Mouse (Mus musculus) c-Kit-negative CD71-positive TER-119-positive erythroid progenitor cells, embryonic 14.5 days (primary cell): ENCODE data around the gene Laptm5.

ENCODE experiments used
- DNase-seq: peaks from one replicate; pipeline ENCODE4 v3.0.0-alpha.2; 2013; ENCODE audit warnings: low read depth, low spot score

Gene Laptm5

DNA sequence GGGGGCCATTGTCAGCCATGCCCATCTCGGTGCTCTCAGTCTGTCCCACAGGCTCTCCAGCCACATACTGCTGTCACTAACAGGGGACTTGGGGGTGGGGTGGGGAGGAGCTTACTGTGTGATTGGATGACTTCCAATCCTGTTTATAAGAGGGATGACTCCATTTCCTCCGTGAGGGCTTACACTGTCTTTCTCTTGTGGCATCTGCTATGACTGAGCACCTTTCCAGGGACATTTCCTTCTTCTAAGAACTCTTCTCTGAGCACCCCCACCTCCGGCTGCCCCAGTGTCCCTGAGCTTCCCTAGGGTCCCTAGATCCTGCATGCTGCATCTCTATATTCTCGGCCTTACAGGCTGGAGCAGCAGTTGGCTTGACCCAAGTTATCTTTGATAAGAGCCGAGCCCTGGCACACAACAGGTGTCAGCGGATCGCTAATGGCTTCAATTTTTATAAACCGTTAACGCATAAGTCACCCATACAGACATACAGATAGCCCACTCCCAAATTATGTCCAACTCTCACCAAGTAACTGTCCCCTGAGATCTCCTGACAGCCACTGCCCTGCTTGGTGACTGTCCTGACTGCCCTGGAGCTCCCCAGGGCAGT, 6.9 kb downstream of the Laptm5 start:
- no peak for DNase-seq

GRCm38 (mm10) chr4:130920951-130921693, 8.2 kb downstream of the Laptm5 start:
- no peak for DNase-seq

DNA sequence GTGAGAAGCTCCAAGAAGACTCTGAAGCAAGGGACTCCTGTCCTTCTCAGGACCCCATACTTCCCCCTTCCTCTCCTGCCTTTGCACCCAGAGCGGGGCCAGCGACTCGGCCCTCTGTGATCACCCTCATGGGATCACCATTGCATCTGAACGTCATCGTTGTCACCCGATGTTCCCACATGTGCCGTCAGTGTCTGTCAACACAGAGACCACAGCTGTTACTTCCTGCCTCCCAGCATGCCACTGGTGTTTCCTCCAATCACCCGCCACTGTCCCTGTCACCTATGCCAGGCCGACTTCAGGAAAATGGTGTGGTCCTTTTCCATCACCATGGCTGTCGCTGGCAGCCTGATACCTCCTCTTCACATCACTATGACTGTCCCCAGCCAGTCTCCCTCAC, 9.1 kb downstream of the Laptm5 start:
- DNase-seq = no peak

- no peak for DNase-seq
These were observed 13.3 kb downstream of the Laptm5 start for GRCm38 (mm10) chr4:130926274-130926673.

GRCm38 (mm10) chr4:130927821-130928220, 14.9 kb downstream of the Laptm5 start:
- DNase-seq = no peak

DNA sequence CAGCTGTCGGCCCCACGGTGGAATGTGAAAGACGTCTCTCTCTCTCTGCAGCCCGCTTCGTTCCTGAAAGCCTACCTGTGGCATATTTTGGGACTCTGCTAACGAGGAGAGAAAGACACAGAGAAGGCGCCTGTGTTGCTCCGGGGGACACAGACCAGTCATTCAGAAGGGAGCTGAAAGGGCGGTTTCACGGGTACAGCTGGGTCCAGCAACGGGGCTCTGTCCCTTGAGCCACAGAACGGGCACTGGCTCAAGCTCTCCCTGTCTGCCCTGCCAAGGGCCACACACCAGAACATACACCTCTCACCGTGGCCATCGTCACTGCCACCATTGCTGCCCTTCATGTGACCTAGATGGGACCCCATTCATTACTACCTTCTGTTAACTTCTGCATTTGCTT, 29.7 kb downstream of the Laptm5 start:
- no peak for DNase-seq

DNA sequence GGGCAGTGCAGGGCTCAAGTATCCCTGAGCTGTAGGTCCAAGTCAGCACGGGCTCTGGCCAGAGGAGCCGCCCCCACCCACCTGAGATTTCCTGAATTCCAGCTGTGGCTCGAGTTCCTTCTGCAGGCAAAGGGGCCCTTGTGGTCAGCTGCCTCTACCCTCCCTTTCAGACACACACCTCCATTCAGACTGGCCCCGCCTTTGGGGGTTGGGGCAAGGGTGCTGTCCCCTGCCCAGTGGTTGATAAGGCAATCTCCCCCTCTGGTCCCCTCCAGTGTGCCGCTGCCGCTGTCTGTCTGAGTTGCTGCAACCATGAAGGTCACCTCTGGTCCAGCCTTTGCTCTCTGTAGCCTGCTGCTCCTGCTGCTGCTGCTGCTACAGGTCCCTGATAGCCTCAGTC, 31.2 kb downstream of the Laptm5 start, which contains the start of gene Matn1:
TSS of gene Matn1 (plus strand) at position 274 of the 400 bp plus-strand sequence.
- no peak for DNase-seq

GRCm38 (mm10) chr4:130944779-130945178, 31.9 kb downstream of the Laptm5 start:
- no peak for DNase-seq

DNA sequence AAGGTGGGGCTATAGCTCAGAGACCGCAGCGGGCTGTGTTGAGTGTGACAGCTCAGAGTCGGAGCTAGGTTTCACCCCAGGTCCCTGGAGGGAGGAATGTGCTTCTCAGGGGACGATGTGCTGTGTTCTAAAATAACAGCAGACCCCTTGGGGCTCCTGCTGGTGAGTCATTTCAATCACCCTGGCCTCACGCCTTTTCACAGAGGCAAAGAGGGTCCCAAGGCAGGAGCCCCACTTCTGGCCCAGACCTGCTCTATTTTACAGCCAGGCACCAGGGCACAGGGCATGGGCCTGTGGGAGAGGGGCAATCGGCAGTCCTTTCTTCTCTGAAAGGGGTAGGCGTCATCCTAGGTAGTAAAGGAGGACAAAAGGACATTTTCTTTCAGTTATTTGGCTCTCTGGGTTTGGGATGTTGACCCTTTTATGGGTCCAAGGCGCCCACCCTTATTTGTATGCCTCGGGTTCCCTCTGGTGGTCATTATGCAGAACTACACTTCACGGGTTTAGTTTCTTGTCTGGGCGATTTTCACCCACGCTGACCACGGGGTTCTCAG, 34.2 kb downstream of the Laptm5 start:
- peak; percentile 13 for DNase-seq

DNA sequence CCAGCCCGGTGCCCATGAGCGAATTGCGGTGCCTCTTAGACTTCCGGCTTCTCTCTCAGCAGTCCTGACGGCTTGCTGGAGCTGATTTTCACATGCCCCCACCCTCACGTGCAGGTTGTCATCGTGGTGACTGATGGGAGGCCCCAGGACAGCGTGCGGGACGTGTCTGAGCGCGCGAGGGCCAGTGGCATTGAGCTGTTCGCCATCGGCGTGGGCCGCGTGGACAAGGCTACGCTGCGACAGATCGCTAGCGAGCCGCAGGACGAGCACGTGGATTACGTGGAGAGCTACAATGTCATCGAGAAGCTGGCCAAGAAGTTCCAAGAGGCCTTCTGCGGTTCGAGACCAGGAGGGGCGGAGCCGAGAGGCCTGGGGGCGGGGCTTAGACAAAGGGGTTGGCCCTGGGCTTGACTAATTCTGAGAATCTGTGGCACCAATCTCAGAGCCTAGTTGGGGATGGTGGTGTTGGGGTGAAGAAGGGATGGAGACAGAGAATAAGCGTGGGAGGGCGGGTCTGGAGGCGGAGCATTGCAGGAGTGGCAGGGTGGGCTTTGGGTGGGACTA, 37.0 kb downstream of the Laptm5 start:
- DNase-seq = no peak

DNA sequence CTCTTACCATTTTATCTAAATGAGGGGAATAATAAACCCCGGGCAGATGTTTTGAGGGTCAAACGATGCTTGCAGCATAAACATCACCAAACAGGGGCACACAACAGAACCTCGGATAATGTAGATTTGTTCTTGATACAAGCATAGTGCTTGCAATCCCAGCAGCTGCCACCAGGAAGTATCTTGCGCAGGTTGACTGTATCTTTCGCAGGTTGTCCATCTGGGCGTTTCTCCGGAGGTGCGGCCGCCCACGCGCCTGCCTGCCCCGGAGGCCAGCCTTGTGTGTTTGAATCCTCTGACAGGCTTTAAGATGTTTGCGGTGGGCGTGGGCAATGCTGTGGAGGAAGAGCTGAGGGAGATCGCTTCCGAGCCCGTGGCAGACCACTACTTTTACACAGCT, 39.6 kb downstream of the Laptm5 start:
- DNase-seq = no peak

DNA sequence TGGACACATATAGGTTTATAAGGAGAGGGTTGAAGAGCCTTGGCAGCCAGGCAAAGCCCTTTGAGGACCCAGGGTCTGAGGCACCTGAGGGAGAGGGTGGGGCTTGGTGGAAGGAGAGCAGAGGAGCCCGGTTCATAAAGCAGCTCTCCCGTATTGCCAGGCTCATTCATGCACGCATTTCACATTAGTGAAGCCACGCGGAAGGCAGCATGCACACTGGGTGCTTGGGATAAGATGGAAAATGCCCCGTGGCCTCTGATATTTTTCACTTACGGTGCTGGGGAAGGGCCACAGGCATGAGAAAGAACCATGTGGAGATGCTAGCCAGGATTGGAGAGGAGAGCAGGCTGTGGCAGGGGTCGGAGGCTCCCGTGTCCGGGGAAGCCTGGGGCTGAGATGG, 44.2 kb downstream of the Laptm5 start:
- DNase-seq = no peak

DNA sequence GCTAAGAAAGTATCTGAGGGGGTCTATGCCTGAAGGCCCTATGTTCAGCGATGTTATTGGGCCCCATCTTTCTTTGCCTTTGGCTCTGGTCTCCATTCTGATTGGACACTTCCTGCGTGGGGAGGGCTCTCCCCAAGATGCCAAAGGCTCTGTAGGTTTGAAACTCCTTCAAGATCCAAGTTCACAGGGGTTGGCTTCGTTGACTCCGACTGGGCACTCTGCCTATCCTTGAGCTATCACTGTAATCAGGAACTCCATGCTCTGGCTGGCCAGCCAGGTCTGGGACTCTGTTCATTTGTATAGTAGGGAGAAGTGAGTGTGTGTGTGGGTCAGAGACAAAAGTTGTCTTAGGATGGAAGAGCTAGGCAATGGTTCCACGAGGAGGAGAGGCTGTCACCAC, 45.9 kb downstream of the Laptm5 start:
- DNase-seq = no peak

- no peak for DNase-seq
These were observed 46.8 kb downstream of the Laptm5 start for GRCm38 (mm10) chr4:130959678-130960077.

DNA sequence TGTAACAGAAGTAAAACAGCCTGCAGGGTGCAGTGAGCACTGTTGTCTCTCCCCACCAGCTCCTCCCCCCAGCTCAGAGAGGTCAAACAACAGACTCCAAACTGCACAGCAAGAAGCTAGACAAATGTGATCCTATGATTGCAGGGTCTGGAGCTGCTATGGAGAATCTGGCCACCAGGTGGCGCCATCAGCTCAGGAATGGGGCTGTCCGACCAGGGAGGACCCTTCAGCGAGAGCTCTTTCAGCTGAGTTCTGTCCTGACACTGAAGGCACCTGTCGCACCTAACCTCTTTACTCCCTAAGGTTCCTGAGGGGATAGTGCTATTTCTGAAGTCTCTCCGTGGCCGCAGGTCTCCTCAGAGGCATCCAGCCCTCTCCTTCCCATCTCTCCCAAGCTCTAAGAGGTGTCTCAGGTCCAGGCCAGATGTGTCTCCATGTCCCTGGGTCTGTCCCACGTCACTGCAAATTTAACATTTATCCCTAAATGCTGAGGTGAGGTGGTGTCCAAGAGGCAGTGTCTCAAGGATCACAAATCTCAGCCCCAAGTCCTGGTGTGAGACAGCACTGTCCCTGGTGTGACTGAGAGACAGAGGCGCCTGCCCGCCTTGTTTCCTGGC, 47.3 kb downstream of the Laptm5 start:
- peak; percentile 32 for DNase-seq

DNA sequence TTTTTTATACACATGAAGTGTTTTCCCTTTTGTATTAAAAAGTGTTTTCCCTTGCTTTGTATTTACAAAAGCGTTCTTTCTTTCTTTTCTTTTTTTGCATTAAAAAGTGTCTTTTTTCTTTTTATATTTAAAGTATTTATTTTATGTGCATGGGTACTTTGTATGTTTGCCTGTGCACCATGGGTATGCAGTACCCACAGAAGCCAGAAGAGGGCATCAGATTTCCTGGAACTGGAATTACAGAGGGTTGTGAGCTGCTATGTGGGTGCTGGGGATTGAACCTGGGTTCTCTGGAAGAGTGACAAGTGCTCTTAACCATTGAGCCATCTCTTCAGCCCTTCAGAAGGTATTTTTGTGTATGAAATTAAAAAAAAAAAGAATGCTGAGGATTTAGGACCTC, 58.4 kb downstream of the Laptm5 start:
- no peak for DNase-seq

DNA sequence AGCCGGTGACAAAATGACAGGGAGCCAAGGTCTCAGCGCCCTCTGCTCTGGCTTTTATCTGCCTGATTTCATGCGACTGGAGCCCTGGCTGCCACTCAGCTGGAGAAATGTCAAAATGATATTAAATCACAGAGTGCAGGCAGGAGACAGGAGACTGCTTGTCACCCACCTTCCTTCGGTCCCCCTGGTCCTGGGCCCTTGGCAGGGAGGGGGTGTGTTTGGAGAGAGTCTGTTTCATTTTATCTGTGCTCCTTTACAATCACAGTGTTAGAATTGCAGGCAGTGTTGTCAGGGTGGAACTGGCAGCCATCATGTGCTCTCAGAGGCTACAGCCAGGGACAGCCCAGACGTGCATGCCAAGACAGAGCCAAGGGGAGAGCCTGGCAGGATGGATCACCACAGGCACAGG, 59.5 kb downstream of the Laptm5 start:
- no peak for DNase-seq

- no peak for DNase-seq
These were observed 60.7 kb downstream of the Laptm5 start for GRCm38 (mm10) chr4:130973332-130974263.

- DNase-seq = no peak
These were observed 66.1 kb downstream of the Laptm5 start for GRCm38 (mm10) chr4:130978981-130979380.

- DNase-seq = no peak
These were observed 71.7 kb downstream of the Laptm5 start for GRCm38 (mm10) chr4:130984416-130985182.
